Mouse (Mus musculus) liver, embryonic 15.5 days (tissue): ENCODE data around the gene 3110082I17Rik. TPM values are rescaled to one million over a fixed set of nuclear protein-coding genes. Genes with fewer than 3 reads are reported as not detected.

Experiments used
- ATAC-seq: fragments of 200-750 bp; cut with Nextera tagmentation; 2 replicates; pipeline ENCODE4 v1.8.0; 2017; ENCODE audit warnings: moderate number of reproducible peaks, mild to moderate bottlenecking, moderate library complexity; ENCODE audit not compliant: insufficient read depth
- H3K27ac ChIP-seq: fragments of 300-500 bp; sonication (generic); replicated peaks from 2 replicates; pipeline ENCODE4 v1.5.1; 2015; ENCODE audit warnings: mild to moderate bottlenecking, inconsistent platforms
- H3K27me3 ChIP-seq: fragments of 300-500 bp; sonication (generic); 2 replicates; pipeline ENCODE4 v1.6.1; 2015; ENCODE audit warnings: mild to moderate bottlenecking, inconsistent platforms
- H3K36me3 ChIP-seq: fragments of 300-500 bp; sonication (generic); replicated peaks from 2 replicates; pipeline ENCODE4 v1.6.1; 2015; ENCODE audit warnings: moderate library complexity, mild to moderate bottlenecking, inconsistent platforms
- H3K4me1 ChIP-seq: fragments of 300-500 bp; sonication (generic); replicated peaks from 2 replicates; pipeline ENCODE4 v1.6.1; 2015; ENCODE audit warnings: inconsistent platforms
- H3K4me2 ChIP-seq: fragments of 300-500 bp; sonication (generic); 2 replicates; pipeline ENCODE4 v1.6.1; 2015; ENCODE audit warnings: moderate library complexity, mild to moderate bottlenecking, inconsistent platforms
- H3K4me3 ChIP-seq: fragments of 300-500 bp; sonication (generic); replicated peaks from 2 replicates; pipeline ENCODE4 v1.5.1; 2015; ENCODE audit warnings: mild to moderate bottlenecking, inconsistent platforms
- H3K9ac ChIP-seq: fragments of 300-500 bp; sonication (generic); 2 replicates; pipeline ENCODE4 v1.6.1; 2015; ENCODE audit warnings: moderate library complexity, mild to moderate bottlenecking, inconsistent platforms
- H3K9me3 ChIP-seq: fragments of 300-500 bp; sonication (generic); replicated peaks from 2 replicates; pipeline ENCODE4 v1.6.1; 2016; ENCODE audit warnings: inconsistent platforms
- WGBS: fragments of 180-500 bp; shearing (Covaris S2); methylation state at CpG from one replicate; pipeline ENCODE4 v1.1.7; 2015; ENCODE audit warnings: mixed read lengths; ENCODE audit not compliant: insufficient replicate concordance; 5-methylcytosine and 5-hydroxymethylcytosine counted together
- polyA plus RNA-seq: library from polyadenylated mRNA; unstranded; fragments of >200 nt; fragmentation: Nextera tagmentation; extraction: Ambion mirVana; gene quantifications from 2 replicates; pipeline ENCODE4 v1.2.1, GENCODE M21; 2015

The 3110082I17Rik gene
- polyA plus RNA-seq, 1 experiment from 2014 or later, result 12.0 TPM

DNA sequence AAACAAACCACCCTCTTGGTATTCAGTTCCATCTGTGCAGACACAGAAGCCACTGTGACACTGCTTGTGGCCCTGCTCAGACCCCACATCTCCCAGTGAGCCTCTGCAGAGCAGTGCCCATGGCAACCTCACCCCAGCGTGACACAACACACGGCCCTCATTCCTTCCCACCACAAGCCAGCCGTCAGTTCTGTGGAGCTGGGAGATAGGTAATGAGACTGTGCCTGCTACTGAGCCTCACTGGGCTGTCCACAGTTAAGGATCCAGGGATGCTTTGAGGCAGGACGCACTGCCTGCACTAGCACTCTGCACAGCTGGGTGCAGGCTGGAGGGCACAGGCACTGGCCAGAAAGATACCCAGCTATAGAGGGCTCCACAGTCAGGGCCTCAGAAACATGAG lies 10.4 kb downstream of the 3110082I17Rik start:
- no peak overlapping the region for H3K4me3 ChIP-seq
- no peak overlapping the region for H3K9ac ChIP-seq

GRCm38 (mm10) chr5:139449161-139449791 lies 11.1 kb downstream of the 3110082I17Rik start:
- H3K9me3 ChIP-seq, result no peaks in the 10 kb centered on the region
- peak overlapping the region; percentile 48; the same call in 1 of the 2 replicates for H3K27ac ChIP-seq
- H3K36me3 ChIP-seq, result 0 out of 2 replicates have a peak, but pooled peaks cover 4% of the 10 kb centered on the region
- no peak overlapping the region for H3K4me3 ChIP-seq
- peaks cover 14% of the 10 kb centered on the region for H3K4me1 ChIP-seq
- H3K4me2 ChIP-seq, result no peak overlapping the region
- peak; percentile 28; the same call in 1 of the 2 replicates for ATAC-seq
- no peak overlapping the region for H3K9ac ChIP-seq
- WGBS, result 26% methylated on average over 5 of the region's 5 CpGs
- H3K27me3 ChIP-seq, result no peaks in the 10 kb centered on the region

More for the DNA sequence above, 10.4 kb downstream of the 3110082I17Rik start:
- Histone ChIP-seq H3K36me3 (0 out of 2 replicates have a peak, but pooled peaks cover 7% of the 10 kb centered on the region), H3K27me3 (no peaks in the 10 kb centered on the region), H3K4me2 (no peak overlapping the region), H3K4me1 (peaks cover 14% of the 10 kb centered on the region), H3K9me3 (no peaks in the 10 kb centered on the region), H3K27ac (0 out of 2 replicates have a peak overlapping the region, but pooled peaks have one; percentile 48)
- ATAC-seq, result no peak
- 38% methylated on average over 4 of the region's 4 CpGs for WGBS

DNA sequence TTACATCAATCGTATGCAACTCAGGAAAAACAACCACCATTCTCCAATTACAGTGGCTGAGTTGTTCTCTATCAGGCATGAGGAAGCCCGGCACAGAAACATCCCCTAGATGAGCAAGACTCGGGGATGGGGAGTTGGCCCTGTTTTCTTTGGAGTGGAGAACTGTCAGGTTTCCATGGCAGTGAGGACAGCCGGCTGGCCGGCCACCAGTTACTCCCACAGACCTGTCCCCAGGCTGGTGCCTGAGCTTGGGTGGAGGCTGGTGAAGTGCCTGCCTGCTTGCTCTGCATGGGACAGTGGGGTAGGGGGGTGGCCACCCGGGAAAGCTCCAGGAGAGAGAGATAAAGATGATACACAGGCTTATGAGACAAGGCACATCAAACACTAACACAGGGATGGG lies 12.3 kb downstream of the 3110082I17Rik start:
- ATAC-seq, result no peak
- H3K27ac ChIP-seq, result no peak overlapping the region
- H3K27me3 ChIP-seq, result no peaks in the 10 kb centered on the region
- H3K9ac ChIP-seq, result no peak overlapping the region
- 65% methylated on average over 6 of the region's 6 CpGs for WGBS
- H3K36me3 ChIP-seq, result no peaks in the 10 kb centered on the region
- no peaks in the 10 kb centered on the region for H3K9me3 ChIP-seq
- H3K4me3 ChIP-seq, result no peak overlapping the region
- H3K4me2 ChIP-seq, result no peak overlapping the region
- H3K4me1 ChIP-seq, result peaks cover 13% of the 10 kb centered on the region

GRCm38 (mm10) chr5:139445258-139445657 lies 15.1 kb downstream of the 3110082I17Rik start:
- Histone ChIP-seq H3K4me3 (no peak overlapping the region), H3K36me3 (no peaks in the 10 kb centered on the region), H3K9me3 (no peaks in the 10 kb centered on the region), H3K27me3 (no peaks in the 10 kb centered on the region), H3K4me1 (peaks cover 9% of the 10 kb centered on the region), H3K9ac (no peak overlapping the region), H3K4me2 (no peak overlapping the region), H3K27ac (no peak overlapping the region)
- 72% methylated on average over 8 of the region's 8 CpGs for WGBS
- ATAC-seq, result no peak

- 60% methylated on average over 4 of the region's 4 CpGs for WGBS
These were observed 17.4 kb downstream of the 3110082I17Rik start for GRCm38 (mm10) chr5:139442962-139443361.

GRCm38 (mm10) chr5:139442428-139442827 lies 17.9 kb downstream of the 3110082I17Rik start:
- Histone ChIP-seq H3K27ac (no peak overlapping the region), H3K9ac (no peak overlapping the region), H3K36me3 (no peaks in the 10 kb centered on the region), H3K27me3 (no peaks in the 10 kb centered on the region), H3K4me2 (no peak overlapping the region), H3K9me3 (no peaks in the 10 kb centered on the region), H3K4me1 (no peaks in the 10 kb centered on the region), H3K4me3 (no peak overlapping the region)
- no peak for ATAC-seq
- WGBS, result 76% methylated on average over 12 of the region's 12 CpGs

More at GRCm38 (mm10) chr5:139442962-139443361, 17.4 kb downstream of the 3110082I17Rik start:
- Histone ChIP-seq H3K27ac (no peak overlapping the region), H3K9me3 (no peaks in the 10 kb centered on the region), H3K36me3 (no peaks in the 10 kb centered on the region), H3K9ac (no peak overlapping the region), H3K4me1 (no peaks in the 10 kb centered on the region), H3K27me3 (no peaks in the 10 kb centered on the region), H3K4me2 (no peak overlapping the region), H3K4me3 (no peak overlapping the region)
- no peak for ATAC-seq

- no peak overlapping the region for H3K4me2 ChIP-seq
- H3K36me3 ChIP-seq, result no peaks in the 10 kb centered on the region
- no peak overlapping the region for H3K4me3 ChIP-seq
- H3K4me1 ChIP-seq, result no peaks in the 10 kb centered on the region
- no peaks in the 10 kb centered on the region for H3K9me3 ChIP-seq
- no peak overlapping the region for H3K9ac ChIP-seq
- no peak overlapping the region for H3K27ac ChIP-seq
- H3K27me3 ChIP-seq, result no peaks in the 10 kb centered on the region
- no peak for ATAC-seq
- WGBS, result 72% methylated on average over 2 of the region's 2 CpGs
These were observed 18.7 kb downstream of the 3110082I17Rik start for GRCm38 (mm10) chr5:139441726-139442018.

GRCm38 (mm10) chr5:139440926-139441725 lies 19.2 kb downstream of the 3110082I17Rik start:
- Histone ChIP-seq H3K4me2 (no peak overlapping the region), H3K36me3 (no peaks in the 10 kb centered on the region), H3K4me3 (no peak overlapping the region), H3K9ac (no peak overlapping the region), H3K27me3 (no peaks in the 10 kb centered on the region), H3K9me3 (no peaks in the 10 kb centered on the region), H3K4me1 (no peaks in the 10 kb centered on the region), H3K27ac (no peak overlapping the region)
- no peak for ATAC-seq
- WGBS, result 83% methylated on average over 11 of the region's 11 CpGs

GRCm38 (mm10) chr5:139440451-139440850 lies 19.9 kb downstream of the 3110082I17Rik start:
- H3K27me3 ChIP-seq, result no peaks in the 10 kb centered on the region
- H3K36me3 ChIP-seq, result no peaks in the 10 kb centered on the region
- no peak overlapping the region for H3K9ac ChIP-seq
- H3K4me3 ChIP-seq, result no peak overlapping the region
- WGBS, result 85% methylated on average over 5 of the region's 5 CpGs
- H3K9me3 ChIP-seq, result no peaks in the 10 kb centered on the region
- no peak overlapping the region for H3K27ac ChIP-seq
- H3K4me1 ChIP-seq, result no peaks in the 10 kb centered on the region
- H3K4me2 ChIP-seq, result no peak overlapping the region
- no peak for ATAC-seq

DNA sequence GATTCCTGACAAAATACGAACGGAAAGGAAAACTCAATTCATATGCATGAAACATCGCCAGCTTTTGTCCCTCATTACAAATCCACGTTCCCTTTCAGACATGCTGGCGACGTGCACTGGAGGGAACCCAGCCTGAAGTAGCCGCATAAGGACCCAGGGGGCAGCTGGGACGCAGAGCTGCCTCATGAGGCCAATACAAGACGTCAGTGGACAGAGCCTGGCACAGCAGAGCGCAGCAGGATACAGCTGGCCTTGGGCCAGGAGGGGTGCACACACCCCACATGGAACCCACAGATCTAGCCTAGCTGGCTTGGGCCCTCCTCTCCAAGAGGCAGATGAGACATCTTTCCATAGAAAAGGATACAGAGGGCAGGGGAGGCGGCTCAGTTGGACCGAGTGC lies 21.9 kb downstream of the 3110082I17Rik start:
- H3K27me3 ChIP-seq, result no peaks in the 10 kb centered on the region
- no peak overlapping the region for H3K27ac ChIP-seq
- no peak for ATAC-seq
- no peaks in the 10 kb centered on the region for H3K9me3 ChIP-seq
- no peak overlapping the region for H3K9ac ChIP-seq
- H3K36me3 ChIP-seq, result no peaks in the 10 kb centered on the region
- no peak overlapping the region for H3K4me2 ChIP-seq
- 84% methylated on average over 12 of the region's 12 CpGs for WGBS
- peaks cover 6% of the 10 kb centered on the region; the same call in 1 of the 2 replicates for H3K4me1 ChIP-seq
- no peak overlapping the region for H3K4me3 ChIP-seq

GRCm38 (mm10) chr5:139437769-139438168 lies 22.6 kb downstream of the 3110082I17Rik start:
- no peak overlapping the region for H3K9ac ChIP-seq
- H3K9me3 ChIP-seq, result no peaks in the 10 kb centered on the region
- 68% methylated on average over 4 of the region's 4 CpGs for WGBS
- peaks cover 8% of the 10 kb centered on the region; the same call in 1 of the 2 replicates for H3K4me1 ChIP-seq
- no peaks in the 10 kb centered on the region for H3K27me3 ChIP-seq
- no peak overlapping the region for H3K4me3 ChIP-seq
- H3K36me3 ChIP-seq, result no peaks in the 10 kb centered on the region
- no peak for ATAC-seq
- H3K27ac ChIP-seq, result no peak overlapping the region
- H3K4me2 ChIP-seq, result no peak overlapping the region
